16 mouse cellular contexts compared by ENCODE assay signal in genomic region chr13:43854973-43855372, GRCm38 (mm10).
DNase-seq lines count a peak whose midpoint lies in the region; TF ChIP-seq lines count a peak whose summit lies in the region.
"Had no signal": no experiment of that assay in that cellular context is flagged by ENCODE, and none has a peak within 500 bp of the region (broad histone marks: within the 10 kb centered on the region; RNA-seq: fewer than 3 reads in every experiment).

No protein-coding gene starts in this region.

- no peak for TF ChIP-seq POLR2A in CH12.LX (IDR thresholded peaks at IDR 0.05; ENCODE audit: low read depth, low read length)

- no peaks in the 10 kb centered on the region for H3K27me3 ChIP-seq in CH12.LX (replicated peaks)
- H3K27me3 ChIP-seq: Patski had no signal

- H3K79me2 ChIP-seq in CH12.LX (replicated peaks; ENCODE audit: control insufficient read depth, extremely low read depth, insufficient read depth, poor library complexity, severe bottlenecking), result no peaks in the 10 kb centered on the region

- no peak for DNase-seq in CH12.LX (ENCODE audit: extremely low read depth)
- no peak for DNase-seq in ovary, postnatal 10 days (ENCODE audit: low spot score)
- DNase-seq: adrenal gland, adult 2 months; adrenal gland, adult 8-10 months; adrenal gland, postnatal 10 days; adrenal gland, postnatal 14 days; adrenal gland, postnatal 25 days; adrenal gland, postnatal 36 days; B cell, adult 2 months; cerebellum, adult 11 months; cerebellum, adult 11-12 months; cerebellum, adult 18-20 months; cerebellum, adult 2 months; cerebellum, adult 8-10 months had no signal

- in situ Hi-C loops in CH12.LX (cut with MboI; ENCODE audit: low pct_ligation_motif_present, low pct_unique_long_range_greater_than_20kb, low sequenced_read_pairs), result loop anchor here (5.0 to 25.0 kb wide), 3 partner anchors 103 to 882 kb away; partner anchors contain the start of gene Jarid2

- H3K4me2 ChIP-seq in CH12.LX (ENCODE audit: insufficient read depth, low read depth, poor library complexity, severe bottlenecking), result no peak overlapping the region

- peak in 1 of 2 experiments; percentile 52; a peak in 2 of 4 replicates for TF ChIP-seq CTCF in CH12.LX (conservative IDR thresholded peaks at IDR 0.05 in 1 of 2, IDR thresholded peaks at IDR 0.05 in 1 of 2; ENCODE audit: low read depth in 2 of 2, low read length in 2 of 2)

- H3K9me3 ChIP-seq in CH12.LX (replicated peaks; ENCODE audit: low read length), result no peaks in the 10 kb centered on the region
- H3K9me3 ChIP-seq: G1E had no signal

- no peak overlapping the region for H3K27ac ChIP-seq in CH12.LX (ENCODE audit: insufficient read depth, low read depth)

- dilution Hi-C loops in CH12.LX (cut with MboI; ENCODE audit: extremely low pct_ligation_motif_present, extremely low pct_unique_long_range_greater_than_20kb, low sequenced_read_pairs), result no loop called here

- H3K4me1 ChIP-seq in CH12.LX (ENCODE audit: control insufficient read depth in 1 of 2, insufficient read depth in 2 of 2), result peaks cover 2 to 4% of the 10 kb centered on the region in 2 experiments; a peak in 1 of 4 replicates

- TF ChIP-seq EP300 in CH12.LX (IDR thresholded peaks at IDR 0.05; ENCODE audit: low read length), result no peak

- TF ChIP-seq RAD21 in CH12.LX (IDR thresholded peaks at IDR 0.05; ENCODE audit: low read depth, low read length), result peak; percentile 42

- no peak overlapping the region for H3K4me3 ChIP-seq in CH12.LX (replicated peaks in 1 of 3; ENCODE audit: low read depth in 2 of 3, low read length in 2 of 3, poor library complexity in 1 of 3)

- H3K9ac ChIP-seq in CH12.LX (ENCODE audit: insufficient read depth, low read depth), result no peak overlapping the region

- H3K36me3 ChIP-seq in CH12.LX (replicated peaks in 1 of 2; ENCODE audit: control insufficient read depth in 1 of 2, insufficient read depth in 1 of 2, low read length in 1 of 2), result no peaks in the 10 kb centered on the region
- H3K36me3 ChIP-seq: G1E had no signal

TF ChIP-seq in CH12.LX, 34 proteins besides CTCF, POLR2A, EP300 and RAD21:
- no peak for TF ChIP-seq SIN3A (IDR thresholded peaks at IDR 0.05; ENCODE audit: low read length)
- peak; percentile 56 for TF ChIP-seq SMC3 (IDR thresholded peaks at IDR 0.05; ENCODE audit: low read depth, low read length)
TF ChIP-seq in CH12.LX: peak in this region for 1.
